Mouse (Mus musculus) spleen, adult 12 weeks (tissue): ENCODE measurements around the gene Hps5.
"Not testable (repeated sequence)": the region's sequence is repeated elsewhere in the genome, so short reads cannot be mapped to it uniquely, and the experiment has no call there.

Experiments used
- DNase-seq: peaks from one replicate; pipeline ENCODE4 v3.0.0; 2022; ENCODE audit warnings: low spot score

Hps5 gene

GRCm38 (mm10) chr7:46827046-46827802, 31.4 kb upstream of the Hps5 start:
- DNase-seq, result no peak

- not testable (repeated sequence) for DNase-seq
Observed at GRCm38 (mm10) chr7:46820876-46821632, 25.2 kb upstream of the Hps5 start.

GRCm38 (mm10) chr7:46814012-46814411, 18.1 kb upstream of the Hps5 start:
- no peak for DNase-seq

- DNase-seq, result no peak
Observed at GRCm38 (mm10) chr7:46810325-46810724, 14.5 kb upstream of the Hps5 start.

GRCm38 (mm10) chr7:46796779-46797178, 915 bp upstream of the Hps5 start:
- no peak for DNase-seq

- DNase-seq, result no peak
Observed at GRCm38 (mm10) chr7:46796206-46796679, 379 bp upstream of the Hps5 start.

- DNase-seq, result no peak
Observed at GRCm38 (mm10) chr7:46793871-46794270, 2.0 kb downstream of the Hps5 start.

GRCm38 (mm10) chr7:46789177-46789849, 6.6 kb downstream of the Hps5 start:
- DNase-seq, result no peak

GRCm38 (mm10) chr7:46770706-46771105, 25.2 kb downstream of the Hps5 start:
- peak; percentile 8 for DNase-seq

GRCm38 (mm10) chr7:46768451-46768850, 27.4 kb downstream of the Hps5 start:
- no peak for DNase-seq

- DNase-seq, result no peak
Observed at GRCm38 (mm10) chr7:46767371-46767770, 28.5 kb downstream of the Hps5 start.

GRCm38 (mm10) chr7:46764672-46765071, 31.2 kb downstream of the Hps5 start:
- no peak for DNase-seq

- no peak for DNase-seq
Observed at GRCm38 (mm10) chr7:46762601-46763000, 33.3 kb downstream of the Hps5 start.

GRCm38 (mm10) chr7:46761049-46761795, 34.6 kb downstream of the Hps5 start:
- DNase-seq, result no peak

GRCm38 (mm10) chr7:46751490-46751889, 44.4 kb downstream of the Hps5 start, which contains the start of gene Saa2:
Saa2 (plus strand) TSS chr7:46751790.
- DNase-seq, result no peak

GRCm38 (mm10) chr7:46748459-46748858, 47.4 kb downstream of the Hps5 start:
- DNase-seq, result no peak

- DNase-seq, result no peak
Observed at GRCm38 (mm10) chr7:46746381-46746780, 49.5 kb downstream of the Hps5 start.

GRCm38 (mm10) chr7:46745816-46746215, 50.0 kb downstream of the Hps5 start:
- DNase-seq, result no peak

GRCm38 (mm10) chr7:46742880-46743279, 53.0 kb downstream of the Hps5 start, which contains the start of gene Saa1:
Saa1 (minus strand) TSS chr7:46742980.
- DNase-seq, result not testable (repeated sequence)

- DNase-seq, result not testable (repeated sequence)
Observed at GRCm38 (mm10) chr7:46740041-46740440, 55.8 kb downstream of the Hps5 start.

GRCm38 (mm10) chr7:46738561-46739460, 57.1 kb downstream of the Hps5 start:
- DNase-seq, result no peak
